Mouse (Mus musculus) mature B cell (primary cell): ENCODE data around the gene Iqsec1.

Experiments used
- in situ Hi-C: fragments of 300-500 bp; cut with MboI; formaldehyde crosslinking; loops from 2 replicates; pipeline ENCODE4 v1.14.3; 2019

Gene Iqsec1

DNA sequence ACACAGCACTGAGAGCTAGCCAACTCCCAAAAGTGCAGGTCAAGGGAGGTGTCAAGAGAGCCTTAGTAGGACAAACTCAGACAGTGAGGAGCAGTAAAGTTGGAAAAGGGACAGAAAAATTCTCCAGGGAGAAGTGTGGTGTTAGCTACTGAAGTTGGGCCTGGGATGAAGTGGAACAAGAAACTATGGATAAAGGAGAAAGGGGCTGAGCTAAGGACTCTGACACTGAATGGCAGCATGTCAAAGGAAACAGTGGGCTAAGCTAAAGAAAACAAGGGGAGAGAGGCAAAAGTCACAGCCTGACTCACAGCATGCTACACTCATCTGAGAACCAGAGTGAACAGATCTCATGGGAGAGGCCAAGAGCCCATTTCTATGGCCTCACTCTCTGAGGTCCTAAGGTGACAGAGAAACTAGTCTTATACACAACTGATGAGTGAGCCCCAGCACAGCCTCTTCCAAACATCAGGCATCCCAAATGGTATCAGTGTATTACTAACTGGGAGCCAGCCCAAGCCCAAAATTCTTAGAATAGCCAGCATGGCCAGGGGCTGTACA lies 280.3 kb downstream of the Iqsec1 start:
- in situ Hi-C loops: no loop called here

DNA sequence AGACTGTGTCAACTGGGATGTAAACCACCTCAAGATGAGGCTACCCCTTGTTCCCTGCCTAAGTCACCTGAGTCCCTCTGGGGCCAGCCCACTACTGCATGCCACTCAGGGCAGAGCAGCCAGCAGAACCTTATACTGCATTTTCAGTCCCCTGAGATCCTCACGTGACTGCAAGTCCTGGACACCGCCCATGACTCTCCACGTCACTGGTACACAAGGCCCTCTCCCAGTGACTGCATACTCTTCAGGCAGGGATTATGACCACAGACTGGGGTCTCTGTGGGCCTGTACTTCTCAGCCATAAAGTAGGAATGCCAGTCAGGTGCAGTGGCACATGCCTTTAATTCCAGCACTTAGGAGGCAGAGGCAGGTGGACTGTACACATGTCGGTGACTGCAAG lies 281.3 kb downstream of the Iqsec1 start:
- in situ Hi-C loops: no loop called here

- in situ Hi-C loops: no loop called here
These were observed 282.0 kb downstream of the Iqsec1 start for GRCm38 (mm10) chr6:90706490-90706889.

- in situ Hi-C loops: no loop called here
These were observed 282.7 kb downstream of the Iqsec1 start for GRCm38 (mm10) chr6:90705738-90706137.

GRCm38 (mm10) chr6:90704705-90705344 lies 283.7 kb downstream of the Iqsec1 start:
- in situ Hi-C loops: no loop called here

DNA sequence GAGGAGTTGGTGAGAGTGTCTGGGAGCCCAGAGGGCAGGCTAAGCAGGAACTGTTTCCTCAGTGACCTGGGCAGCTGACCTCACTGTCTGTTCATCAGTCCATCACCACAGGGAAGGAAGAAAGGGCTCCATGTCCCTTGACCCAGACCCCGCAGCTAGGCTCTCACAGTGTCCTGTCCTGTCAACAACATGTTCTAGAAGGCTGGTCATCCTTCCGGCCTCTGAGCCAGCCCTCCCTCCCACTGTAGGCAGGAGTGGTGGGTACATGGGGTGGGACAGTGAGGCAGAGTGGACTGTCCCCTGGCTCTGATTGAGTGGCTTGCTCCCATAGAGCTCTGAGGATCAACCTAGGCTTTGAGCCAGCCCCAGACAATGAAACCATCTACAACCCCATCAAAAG lies 284.7 kb downstream of the Iqsec1 start:
- in situ Hi-C loops: no loop called here

- in situ Hi-C loops: no loop called here
These were observed 285.4 kb downstream of the Iqsec1 start for GRCm38 (mm10) chr6:90702837-90703735.

- in situ Hi-C loops: no loop called here
These were observed 286.3 kb downstream of the Iqsec1 start for GRCm38 (mm10) chr6:90702197-90702596.

DNA sequence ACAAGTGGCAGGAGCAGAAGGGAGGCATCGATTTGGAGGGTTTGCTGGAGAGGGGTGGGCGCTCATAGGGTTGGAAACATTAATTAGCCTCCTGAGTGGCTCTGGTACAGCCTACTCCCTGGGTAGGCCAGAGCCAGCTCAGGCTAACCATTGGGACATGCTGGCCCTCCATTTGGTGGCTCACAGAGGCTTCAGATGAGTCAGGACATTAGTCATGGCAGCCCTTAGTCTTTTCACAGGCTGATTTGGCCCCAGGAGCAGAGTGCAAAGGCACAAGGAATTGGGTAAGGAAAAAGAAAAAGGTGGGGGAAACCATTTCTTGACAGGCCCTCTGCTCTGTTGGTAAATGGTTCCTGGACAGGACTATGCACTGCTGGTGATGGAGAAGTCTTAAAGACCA lies 287.1 kb downstream of the Iqsec1 start:
- in situ Hi-C loops: no loop called here

GRCm38 (mm10) chr6:90700737-90701136 lies 287.7 kb downstream of the Iqsec1 start:
- in situ Hi-C loops: no loop called here

GRCm38 (mm10) chr6:90700068-90700467 lies 288.4 kb downstream of the Iqsec1 start:
- in situ Hi-C loops: no loop called here

GRCm38 (mm10) chr6:90698843-90699242 lies 289.6 kb downstream of the Iqsec1 start:
- in situ Hi-C loops: no loop called here

- in situ Hi-C loops: no loop called here
These were observed 292.7 kb downstream of the Iqsec1 start for GRCm38 (mm10) chr6:90695754-90696153.

- in situ Hi-C loops: no loop called here
These were observed 296.1 kb downstream of the Iqsec1 start for GRCm38 (mm10) chr6:90692404-90692803.

DNA sequence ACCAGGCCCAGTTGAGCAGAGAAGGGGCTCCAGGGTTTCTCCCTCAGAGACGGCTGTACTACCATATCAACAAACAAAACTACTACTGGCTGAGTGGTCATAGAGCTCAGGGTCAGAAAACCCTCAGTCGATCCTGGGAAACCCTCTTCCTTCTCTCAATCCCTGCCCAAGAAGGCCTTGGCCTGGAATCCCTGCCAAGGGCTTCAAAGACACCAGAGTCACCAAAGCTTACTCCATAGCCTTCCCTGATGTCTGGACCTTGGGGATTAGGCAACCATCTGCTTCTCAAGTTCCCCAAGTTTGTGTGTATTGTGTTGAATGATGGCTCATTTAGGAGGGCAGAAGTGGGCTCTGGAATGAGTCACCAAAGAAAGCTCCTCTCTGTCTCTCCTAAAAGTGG lies 296.6 kb downstream of the Iqsec1 start:
- in situ Hi-C loops: no loop called here

GRCm38 (mm10) chr6:90689500-90689899 lies 299.0 kb downstream of the Iqsec1 start:
- in situ Hi-C loops: no loop called here

DNA sequence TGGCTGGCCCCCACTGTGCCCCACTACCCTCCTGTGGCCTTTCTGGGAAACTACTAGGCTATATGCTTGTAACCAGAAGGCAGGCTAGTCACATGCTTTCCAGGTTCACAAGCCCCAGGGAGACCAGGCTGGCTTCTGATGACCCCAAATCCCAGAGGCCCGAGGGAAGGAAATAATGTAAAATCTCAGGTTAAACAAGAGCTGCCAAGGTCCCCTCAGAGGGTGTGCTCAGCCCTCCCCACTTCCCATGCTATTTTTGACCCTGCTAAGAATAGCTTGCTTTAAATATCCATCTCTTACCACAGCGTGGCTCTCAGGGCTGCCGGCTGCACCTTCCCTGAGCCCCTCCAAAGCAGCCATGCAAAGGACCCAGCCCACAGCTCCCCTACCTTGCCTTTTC lies 299.7 kb downstream of the Iqsec1 start:
- in situ Hi-C loops: no loop called here

GRCm38 (mm10) chr6:90688003-90688402 lies 300.5 kb downstream of the Iqsec1 start:
- in situ Hi-C loops: no loop called here

- in situ Hi-C loops: no loop called here
These were observed 301.7 kb downstream of the Iqsec1 start for GRCm38 (mm10) chr6:90686812-90687211.

DNA sequence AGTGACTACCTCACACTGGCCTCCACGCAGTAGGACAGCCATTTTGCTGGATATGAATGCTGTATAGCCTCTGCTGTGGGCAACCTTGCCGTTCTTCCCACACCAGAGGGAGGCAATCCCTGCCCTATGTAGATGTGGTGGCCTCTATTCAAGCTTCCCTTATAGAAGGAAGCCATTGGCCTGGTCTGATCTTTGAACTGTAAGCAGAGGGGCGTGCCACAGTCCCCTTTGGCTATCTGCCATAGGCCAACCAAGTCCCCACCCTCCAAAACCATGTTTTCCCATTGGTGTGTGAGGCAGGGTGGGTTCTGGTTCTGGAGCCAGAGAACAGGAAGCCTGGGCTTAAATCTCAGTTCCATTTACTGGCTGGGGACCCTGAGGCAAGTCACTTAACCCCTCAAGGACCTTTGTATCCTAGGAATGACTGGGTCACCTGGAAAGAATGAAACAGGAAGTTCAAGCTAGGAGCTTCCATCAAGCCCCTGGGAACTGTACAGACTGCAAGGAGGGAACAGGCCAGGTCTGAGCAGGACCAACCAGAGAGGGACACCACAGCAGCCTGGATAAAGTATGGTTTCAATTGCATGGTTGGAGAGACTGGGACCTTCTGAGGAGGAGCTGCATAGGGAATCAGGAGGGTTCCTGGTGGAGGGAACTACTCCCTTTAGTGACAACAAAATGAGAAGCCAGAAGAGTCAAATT lies 304.5 kb downstream of the Iqsec1 start:
- in situ Hi-C loops: no loop called here

DNA sequence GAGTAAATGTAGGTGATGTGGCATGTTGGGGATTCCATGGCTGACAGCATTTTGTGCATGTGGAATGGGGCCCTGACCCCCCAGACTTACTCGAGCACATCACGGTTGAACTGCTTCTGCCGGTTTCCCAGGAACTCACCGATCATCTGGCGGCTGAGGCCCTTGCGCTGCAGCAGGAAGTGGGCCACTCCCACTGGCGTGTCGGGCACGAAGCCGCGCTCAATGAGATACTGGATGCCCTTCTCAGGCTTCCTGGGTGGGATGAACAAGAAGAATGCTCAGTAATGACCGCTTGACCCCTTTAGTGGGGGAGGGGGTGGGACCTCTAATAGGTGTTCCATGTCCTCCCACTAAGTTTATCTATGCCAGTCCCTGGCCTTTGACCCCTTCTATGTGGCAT lies 308.1 kb downstream of the Iqsec1 start:
- in situ Hi-C loops: no loop called here

DNA sequence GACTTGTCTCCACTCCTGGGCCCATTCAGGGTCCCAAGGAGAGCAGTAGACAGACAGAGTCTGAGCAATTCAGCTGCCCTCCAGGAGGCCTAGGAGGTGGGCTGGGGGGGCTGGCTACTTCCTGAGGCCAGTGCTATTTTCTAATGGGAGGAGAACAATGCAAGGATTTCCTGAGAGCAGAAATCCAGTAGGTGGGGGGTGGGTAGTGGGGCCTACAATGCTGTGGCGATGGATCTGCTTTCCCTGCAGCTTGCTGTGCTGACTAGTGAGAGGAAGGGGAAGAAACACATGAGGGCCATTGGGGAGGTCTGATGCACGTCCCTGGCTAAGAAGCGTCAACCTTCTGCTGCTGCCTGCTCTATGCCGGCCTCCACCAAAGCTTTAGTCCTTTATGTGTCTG lies 309.7 kb downstream of the Iqsec1 start:
- in situ Hi-C loops: no loop called here
